Mouse (Mus musculus) cerebellum, adult 2 months (tissue): Measurements from ENCODE around the gene Defb45.

Source experiments
- CTCF ChIP-seq: fragments of 200-500 bp; IDR thresholded peaks from 2 replicates; pipeline ENCODE4 v1.5.1; 2011; ENCODE audit warnings: low read depth, mild to moderate bottlenecking, control low read depth, low read length, moderate library complexity, borderline replicate concordance; ENCODE audit not compliant: insufficient read depth
- POLR2A ChIP-seq: fragments of 200-500 bp; IDR thresholded peaks from 2 replicates; pipeline ENCODE4 v1.6.1; 2011; ENCODE audit warnings: low read length, control low read depth, borderline replicate concordance; ENCODE audit not compliant: insufficient read depth

- no peak for TF ChIP-seq CTCF
- no peak for TF ChIP-seq POLR2A
Measured at GRCm38 (mm10) chr2:152622953-152623352, 23.8 kb upstream of the Defb45 start, which contains the start of gene Defb25.
